Mouse (Mus musculus) intestine, postnatal 0 days (tissue): Measurements from ENCODE around the gene Trim28. TPM values are rescaled to one million over a fixed set of nuclear protein-coding genes. Genes with fewer than 3 reads are reported as not detected.

Source experiments
- ATAC-seq: fragments of 200-750 bp; cut with Nextera tagmentation; 2 replicates; pipeline ENCODE4 v1.8.0; 2017; ENCODE audit warnings: mild to moderate bottlenecking, moderate TSS enrichment, moderate library complexity
- H3K27ac ChIP-seq: fragments of 300-500 bp; sonication (generic); 2 replicates; pipeline ENCODE4 v1.5.1; 2014; ENCODE audit warnings: mild to moderate bottlenecking, low read depth, low read length, moderate library complexity
- H3K27me3 ChIP-seq: fragments of 300-500 bp; sonication (generic); replicated peaks from 2 replicates; pipeline ENCODE4 v1.6.1; 2014; ENCODE audit warnings: low read length, mixed read lengths; ENCODE audit not compliant: control insufficient read depth, insufficient read depth
- H3K36me3 ChIP-seq: fragments of 300-500 bp; sonication (generic); 2 replicates; pipeline ENCODE4 v1.6.1; 2014; ENCODE audit warnings: mild to moderate bottlenecking, moderate library complexity; ENCODE audit not compliant: control insufficient read depth, insufficient read depth
- H3K4me1 ChIP-seq: fragments of 300-500 bp; sonication (generic); replicated peaks from 2 replicates; pipeline ENCODE4 v1.6.1; 2014; ENCODE audit warnings: antibody characterized with exemption, low read length, mixed read lengths; ENCODE audit not compliant: control insufficient read depth, insufficient read depth
- H3K4me2 ChIP-seq: fragments of 300-500 bp; sonication (generic); replicated peaks from 2 replicates; pipeline ENCODE4 v1.6.1; 2014; ENCODE audit warnings: low read depth, mild to moderate bottlenecking, moderate library complexity
- H3K4me3 ChIP-seq: fragments of 300-500 bp; sonication (generic); 2 replicates; pipeline ENCODE4 v1.5.1; 2014; ENCODE audit warnings: low read depth, low read length
- H3K9ac ChIP-seq: fragments of 300-500 bp; sonication (generic); 2 replicates; pipeline ENCODE4 v1.6.1; 2014; ENCODE audit warnings: mild to moderate bottlenecking, low read depth, low read length
- H3K9me3 ChIP-seq: fragments of 300-500 bp; sonication (generic); 2 replicates; pipeline ENCODE4 v1.6.1; 2016; ENCODE audit warnings: mixed run types; ENCODE audit not compliant: control insufficient read depth
- CTCF ChIP-seq: sonication (generic); IDR thresholded peaks from 2 replicates; pipeline ENCODE4 v1.5.1; 2016; ENCODE audit warnings: low read depth, mild to moderate bottlenecking, control low read depth, antibody characterized with exemption, moderate library complexity
- WGBS: fragments of 180-500 bp; shearing (Covaris S2); extraction: QIAGEN DNeasy Blood & Tissue Kit; methylation state at CpG from one replicate; pipeline ENCODE4 v1.1.7; 2014; 5-methylcytosine and 5-hydroxymethylcytosine counted together
- polyA plus RNA-seq: library from polyadenylated mRNA; unstranded; fragments of >200 nt; fragmentation: Nextera tagmentation; extraction: Ambion mirVana; gene quantifications from 2 replicates; pipeline ENCODE4 v1.2.1, GENCODE M21; 2015

Trim28 gene
- polyA plus RNA-seq, 1 experiment from 2014 or later: 85.3 TPM

- no peak for TF ChIP-seq CTCF
- Histone ChIP-seq H3K27me3 (peaks cover 12% of the 10 kb centered on the region), H3K4me1 (peaks cover 11% of the 10 kb centered on the region; the same call in 1 of the 2 replicates), H3K4me2 (peak overlapping the region; percentile 79), H3K36me3 (peaks cover 9% of the 10 kb centered on the region; the same call in 1 of the 2 replicates), H3K4me3 (peak overlapping the region; percentile 81), H3K9ac (peak overlapping the region; percentile 96), H3K27ac (peak overlapping the region; percentile 99), H3K9me3 (no peaks in the 10 kb centered on the region)
- ATAC-seq: 0 out of 2 replicates have a peak, but pooled peaks have one; percentile 2
- WGBS: 13% methylated on average over 15 of the region's 15 CpGs
These were observed 39.8 kb downstream of the Trim28 start for GRCm38 (mm10) chr7:13038621-13039169.

GRCm38 (mm10) chr7:13039181-13039580 lies 40.3 kb downstream of the Trim28 start:
- peaks cover 17% of the 10 kb centered on the region for H3K27me3 ChIP-seq
- ATAC-seq: no peak
- H3K27ac ChIP-seq: no peak overlapping the region
- no peaks in the 10 kb centered on the region for H3K9me3 ChIP-seq
- H3K4me1 ChIP-seq: peaks cover 15% of the 10 kb centered on the region; the same call in 1 of the 2 replicates
- peaks cover 9% of the 10 kb centered on the region; the same call in 1 of the 2 replicates for H3K36me3 ChIP-seq
- 78% methylated on average over 1 of the region's 1 CpGs for WGBS
- H3K4me3 ChIP-seq: peak overlapping the region; percentile 81; the same call in 1 of the 2 replicates
- peak overlapping the region; percentile 79 for H3K4me2 ChIP-seq
- H3K9ac ChIP-seq: peak overlapping the region; percentile 96
- no peak for TF ChIP-seq CTCF

DNA sequence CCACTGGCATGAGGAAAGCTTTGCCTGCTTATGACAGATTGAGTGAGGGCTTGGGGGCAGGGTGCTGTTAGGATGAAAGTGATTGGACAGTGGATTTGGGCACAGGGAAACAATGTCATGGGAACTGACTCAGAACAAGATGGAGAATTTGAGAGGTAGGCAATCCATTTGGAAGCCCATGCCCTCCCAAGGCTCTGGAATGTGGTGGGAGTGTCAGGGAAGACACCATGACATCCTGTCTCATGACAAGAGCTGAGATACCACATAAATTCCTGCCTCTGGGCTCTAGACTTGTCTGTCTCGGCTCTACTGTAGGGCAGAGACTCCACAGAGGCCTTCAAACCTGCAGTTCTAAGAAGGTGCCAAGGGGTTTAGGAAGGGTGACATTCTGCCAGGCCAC lies 42.3 kb downstream of the Trim28 start:
- Histone ChIP-seq H3K4me1 (peaks cover 11% of the 10 kb centered on the region; the same call in 1 of the 2 replicates), H3K36me3 (no peaks in the 10 kb centered on the region; the same call in 1 of the 2 replicates), H3K27ac (no peak overlapping the region), H3K4me2 (no peak overlapping the region), H3K9me3 (no peaks in the 10 kb centered on the region), H3K9ac (no peak overlapping the region), H3K4me3 (no peak overlapping the region), H3K27me3 (peaks cover 29% of the 10 kb centered on the region)
- WGBS: 88% methylated on average over 1 of the region's 1 CpGs
- no peak for TF ChIP-seq CTCF
- no peak for ATAC-seq

DNA sequence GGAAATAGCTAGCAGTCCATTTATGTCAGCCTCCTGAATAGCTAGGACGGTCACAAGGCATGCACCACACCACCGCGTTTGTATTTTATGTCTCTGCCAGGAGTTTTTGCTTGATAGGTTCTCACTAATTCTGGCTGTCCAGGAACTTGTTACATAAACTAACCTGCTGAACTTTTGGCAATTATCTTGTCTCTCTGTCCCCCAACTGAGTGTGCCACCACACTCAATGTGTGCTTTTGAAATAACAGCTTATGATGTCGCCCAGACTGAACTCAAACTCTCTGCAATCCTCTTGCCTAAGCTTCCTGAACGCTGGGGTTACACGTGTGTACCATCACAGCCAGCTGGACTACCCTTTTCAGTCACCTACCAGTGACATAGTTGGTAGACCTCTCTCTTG lies 43.6 kb downstream of the Trim28 start:
- Histone ChIP-seq H3K4me1 (peaks cover 11% of the 10 kb centered on the region; the same call in 1 of the 2 replicates), H3K4me3 (no peak overlapping the region), H3K9ac (no peak overlapping the region), H3K27me3 (peaks cover 29% of the 10 kb centered on the region), H3K4me2 (no peak overlapping the region), H3K9me3 (no peaks in the 10 kb centered on the region), H3K27ac (no peak overlapping the region), H3K36me3 (no peaks in the 10 kb centered on the region)
- ATAC-seq: no peak
- no peak for TF ChIP-seq CTCF
- WGBS: 79% methylated on average over 6 of the region's 6 CpGs

GRCm38 (mm10) chr7:13043120-13043444 lies 44.2 kb downstream of the Trim28 start:
- Histone ChIP-seq H3K4me1 (peaks cover 11% of the 10 kb centered on the region; the same call in 1 of the 2 replicates), H3K27me3 (peaks cover 29% of the 10 kb centered on the region), H3K36me3 (no peaks in the 10 kb centered on the region), H3K9ac (0 out of 2 replicates have a peak overlapping the region, but pooled peaks have one; percentile 31), H3K27ac (no peak overlapping the region), H3K4me3 (peak overlapping the region; percentile 46), H3K4me2 (peak overlapping the region; percentile 78), H3K9me3 (no peaks in the 10 kb centered on the region)
- TF ChIP-seq CTCF: no peak
- ATAC-seq: no peak
- 43% methylated on average over 16 of the region's 16 CpGs for WGBS

- WGBS: 6% methylated on average over 88 of the region's 88 CpGs
- peak overlapping the region; percentile 46 for H3K4me3 ChIP-seq
- peaks cover 11% of the 10 kb centered on the region; the same call in 1 of the 2 replicates for H3K4me1 ChIP-seq
- no peaks in the 10 kb centered on the region for H3K9me3 ChIP-seq
- peak overlapping the region; percentile 31; the same call in 1 of the 2 replicates for H3K9ac ChIP-seq
- H3K36me3 ChIP-seq: no peaks in the 10 kb centered on the region
- H3K27ac ChIP-seq: no peak overlapping the region
- H3K4me2 ChIP-seq: peak overlapping the region; percentile 78
- peak; percentile 19; the same call in 1 of the 2 replicates for ATAC-seq
- TF ChIP-seq CTCF: peak; percentile 25; the same call in 1 of the 2 replicates
- H3K27me3 ChIP-seq: peaks cover 29% of the 10 kb centered on the region
These were observed 44.7 kb downstream of the Trim28 start for GRCm38 (mm10) chr7:13043445-13044253.
